Mouse (Mus musculus): ENCODE results near the gene Stox2.

Stox2 gene

GRCm38 (mm10) chr8:47182292-47182691 is 263.9 kb downstream of the Stox2 start:
- no peak for DNase-seq (ENCODE audit: low spot score)

- DNase-seq (ENCODE audit: low spot score): no peak
These were observed 265.0 kb downstream of the Stox2 start for GRCm38 (mm10) chr8:47181032-47181698.

- DNase-seq (ENCODE audit: low spot score): no peak
These were observed 266.0 kb downstream of the Stox2 start for GRCm38 (mm10) chr8:47180181-47180580.

- DNase-seq (ENCODE audit: low spot score): no peak
These were observed 267.4 kb downstream of the Stox2 start for GRCm38 (mm10) chr8:47178785-47179184.

- DNase-seq (ENCODE audit: low spot score): no peak
These were observed 272.3 kb downstream of the Stox2 start for GRCm38 (mm10) chr8:47173823-47174222.

- DNase-seq (ENCODE audit: low spot score): no peak
These were observed 273.3 kb downstream of the Stox2 start for GRCm38 (mm10) chr8:47172848-47173247.

GRCm38 (mm10) chr8:47160688-47161087 is 285.5 kb downstream of the Stox2 start:
- DNase-seq (ENCODE audit: low spot score): no peak

- DNase-seq (ENCODE audit: low spot score): no peak
These were observed 291.6 kb downstream of the Stox2 start for GRCm38 (mm10) chr8:47154521-47154920.

GRCm38 (mm10) chr8:47145258-47145657 is 300.9 kb downstream of the Stox2 start:
- no peak for DNase-seq (ENCODE audit: low spot score)

GRCm38 (mm10) chr8:47136047-47136446 is 310.1 kb downstream of the Stox2 start:
- no peak for DNase-seq (ENCODE audit: low spot score)

GRCm38 (mm10) chr8:47135586-47135985 is 310.6 kb downstream of the Stox2 start:
- DNase-seq (ENCODE audit: low spot score): no peak

GRCm38 (mm10) chr8:47134736-47135135 is 311.4 kb downstream of the Stox2 start:
- DNase-seq (ENCODE audit: low spot score): no peak

GRCm38 (mm10) chr8:47133381-47133780 is 312.8 kb downstream of the Stox2 start:
- DNase-seq (ENCODE audit: low spot score): no peak

Measured in yolk sac, embryonic 10.5 days (tissue).